Mouse (Mus musculus) spleen, postnatal 14 days (tissue): Measurements from ENCODE around the gene Zscan2.

ENCODE experiments used
- DNase-seq, 2 experiments: peaks; one replicate each; pipeline ENCODE4 v3.0.0; 2021 to 2022; ENCODE audit warnings: low spot score in 2 of 2

Zscan2 gene

GRCm38 (mm10) chr7:80860729-80861274 is at the start of gene Zscan2:
TSS of gene Zscan2 (plus strand) at chr7:80860920.
- peak; percentile 52 to 66 for DNase-seq

GRCm38 (mm10) chr7:80813397-80813796 is 47.3 kb upstream of the Zscan2 start:
- no peak for DNase-seq

- DNase-seq: no peak
Observed at GRCm38 (mm10) chr7:80816641-80817040, 44.1 kb upstream of the Zscan2 start.

GRCm38 (mm10) chr7:80820838-80821237 is 39.9 kb upstream of the Zscan2 start:
- DNase-seq: no peak

GRCm38 (mm10) chr7:80823267-80823666 is 37.5 kb upstream of the Zscan2 start:
- DNase-seq: no peak

GRCm38 (mm10) chr7:80823875-80824682 is 36.6 kb upstream of the Zscan2 start:
- DNase-seq: no peak

GRCm38 (mm10) chr7:80825843-80826403 is 34.8 kb upstream of the Zscan2 start, which contains the start of gene Iqgap1:
TSS of gene Iqgap1 (minus strand) at chr7:80825974.
- DNase-seq: no peak

- no peak for DNase-seq
Observed at GRCm38 (mm10) chr7:80828146-80828860, 32.4 kb upstream of the Zscan2 start.

GRCm38 (mm10) chr7:80830193-80830803 is 30.4 kb upstream of the Zscan2 start:
- no peak for DNase-seq

- DNase-seq: peak in 1 of 2 experiments; percentile 30
Observed at GRCm38 (mm10) chr7:80832191-80832590, 28.5 kb upstream of the Zscan2 start.

GRCm38 (mm10) chr7:80832996-80833650 is 27.6 kb upstream of the Zscan2 start:
- DNase-seq: peak; percentile 19 to 21

GRCm38 (mm10) chr7:80833651-80834532 is 26.8 kb upstream of the Zscan2 start:
- no peak for DNase-seq

GRCm38 (mm10) chr7:80835984-80836652 is 24.6 kb upstream of the Zscan2 start:
- no peak for DNase-seq

- no peak for DNase-seq
Observed at GRCm38 (mm10) chr7:80837736-80838135, 23.0 kb upstream of the Zscan2 start.

GRCm38 (mm10) chr7:80838247-80838646 is 22.5 kb upstream of the Zscan2 start:
- no peak for DNase-seq

- DNase-seq: no peak
Observed at GRCm38 (mm10) chr7:80839755-80840154, 21.0 kb upstream of the Zscan2 start.

GRCm38 (mm10) chr7:80840241-80840640 is 20.5 kb upstream of the Zscan2 start:
- DNase-seq: no peak

GRCm38 (mm10) chr7:80840937-80841336 is 19.8 kb upstream of the Zscan2 start:
- DNase-seq: no peak

- DNase-seq: no peak
Observed at GRCm38 (mm10) chr7:80842132-80842531, 18.6 kb upstream of the Zscan2 start.

- no peak for DNase-seq
Observed at GRCm38 (mm10) chr7:80843176-80843575, 17.5 kb upstream of the Zscan2 start.
